Mouse (Mus musculus) heart, adult 2 months (tissue): Measurements from ENCODE around the gene Atg7. TPM values are rescaled to one million over a fixed set of nuclear protein-coding genes. Genes with fewer than 3 reads are reported as not detected.

ENCODE experiments used
- DNase-seq, 2 experiments: peaks; one replicate each; pipeline ENCODE4 v3.0.0; 2021
- H3K27ac ChIP-seq: fragments of 200-600 bp; 2 replicates; pipeline ENCODE4 v1.8.1; 2022
- H3K27me3 ChIP-seq: fragments of 200-500 bp; 2 replicates; pipeline ENCODE4 v1.6.1; 2012; ENCODE audit warnings: mild to moderate bottlenecking, low read length, inconsistent platforms, mixed read lengths; ENCODE audit not compliant: control insufficient read depth, insufficient read depth
- H3K36me3 ChIP-seq: fragments of 200-500 bp; 2 replicates; pipeline ENCODE4 v1.6.1; 2012; ENCODE audit warnings: low read length, inconsistent platforms; ENCODE audit not compliant: control insufficient read depth, insufficient read depth
- H3K4me1 ChIP-seq: fragments of 200-500 bp; 2 replicates; pipeline ENCODE4 v1.6.1; 2011; ENCODE audit warnings: low read length; ENCODE audit not compliant: control insufficient read depth, insufficient read depth
- H3K4me3 ChIP-seq: fragments of 200-600 bp; 2 replicates; pipeline ENCODE4 v1.8.1; 2022
- H3K79me2 ChIP-seq: fragments of 200-500 bp; replicated peaks from 2 replicates; pipeline ENCODE4 v1.6.1; 2012; ENCODE audit warnings: mild to moderate bottlenecking, inconsistent platforms, low read length, moderate library complexity, mixed read lengths; ENCODE audit not compliant: control insufficient read depth, insufficient read depth
- H3K9ac ChIP-seq: fragments of 200-500 bp; 2 replicates; pipeline ENCODE4 v1.6.1; 2012; ENCODE audit warnings: low read depth, mild to moderate bottlenecking, control low read depth, inconsistent platforms, low read length, mixed read lengths
- CTCF ChIP-seq: fragments of 200-600 bp; IDR thresholded peaks from 2 replicates; pipeline ENCODE4 v1.8.1; 2022; ENCODE audit warnings: antibody characterized with exemption, mild to moderate bottlenecking, moderate library complexity
- EP300 ChIP-seq: fragments of 200-500 bp; IDR thresholded peaks from 2 replicates; pipeline ENCODE4 v1.6.1; 2011; ENCODE audit warnings: low read depth, low read length, control low read depth; ENCODE audit not compliant: insufficient read depth
- POLR2A ChIP-seq: fragments of 200-500 bp; IDR thresholded peaks from 2 replicates; pipeline ENCODE4 v1.6.1; 2011; ENCODE audit warnings: mild to moderate bottlenecking, low read depth, low read length, control low read depth; ENCODE audit not compliant: insufficient read depth
- WGBS: fragments of 180-500 bp; shearing (Covaris S2); methylation state at CpG from one replicate; pipeline ENCODE4 v1.1.7; 2018; 5-methylcytosine and 5-hydroxymethylcytosine counted together
- intact Hi-C: fragments of 180-260 bp; cut with DNase I; formaldehyde crosslinking; loops from one replicate; pipeline ENCODE4 v1.15.1; 2025
- polyA plus RNA-seq: library from polyadenylated mRNA; depleted of rRNA; stranded (reverse); fragments of >200 nt; gene quantifications from 2 replicates; pipeline ENCODE4 v1.2.3, GENCODE M21; 2012
- total RNA-seq, 2 experiments: library from RNA; stranded (reverse); gene quantifications; 2 replicates each; pipeline ENCODE4 v1.2.3; 2021

Gene Atg7
- total and polyA plus RNA-seq, 3 experiments = 9.9 to 11.1 (median 10.7) TPM

DNA sequence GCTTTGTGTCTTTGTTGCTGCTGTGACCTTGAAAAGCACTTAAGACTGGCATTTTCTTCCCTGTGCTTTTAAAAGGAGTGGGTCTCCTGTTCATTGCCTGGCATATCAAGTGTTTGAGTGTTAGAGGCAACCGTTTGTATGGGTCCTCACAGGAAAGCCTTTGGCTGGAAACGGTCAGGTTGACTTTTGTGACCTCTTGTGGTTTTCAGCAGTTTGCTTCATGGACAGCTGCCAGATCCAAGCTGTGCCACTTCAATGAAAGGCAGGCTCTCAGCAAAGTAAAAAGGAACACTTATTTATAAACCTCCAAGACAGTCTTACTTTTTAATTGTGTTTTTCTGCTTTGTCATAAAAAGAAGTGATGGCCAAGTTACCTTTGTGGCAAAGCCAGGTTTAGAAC is 47.8 kb downstream of the Atg7 start:
- Histone ChIP-seq H3K36me3 (no peaks in the 10 kb centered on the region), H3K4me1 (no peaks in the 10 kb centered on the region), H3K4me3 (no peak overlapping the region), H3K79me2 (no peaks in the 10 kb centered on the region), H3K9ac (no peak overlapping the region), H3K27me3 (no peaks in the 10 kb centered on the region), H3K27ac (no peak overlapping the region)
- TF ChIP-seq EP300 (no peak), CTCF (no peak), POLR2A (no peak)
- WGBS = 12% methylated on average over 2 of the region's 2 CpGs
- DNase-seq = no peak
- intact Hi-C loops = no loop called here

DNA sequence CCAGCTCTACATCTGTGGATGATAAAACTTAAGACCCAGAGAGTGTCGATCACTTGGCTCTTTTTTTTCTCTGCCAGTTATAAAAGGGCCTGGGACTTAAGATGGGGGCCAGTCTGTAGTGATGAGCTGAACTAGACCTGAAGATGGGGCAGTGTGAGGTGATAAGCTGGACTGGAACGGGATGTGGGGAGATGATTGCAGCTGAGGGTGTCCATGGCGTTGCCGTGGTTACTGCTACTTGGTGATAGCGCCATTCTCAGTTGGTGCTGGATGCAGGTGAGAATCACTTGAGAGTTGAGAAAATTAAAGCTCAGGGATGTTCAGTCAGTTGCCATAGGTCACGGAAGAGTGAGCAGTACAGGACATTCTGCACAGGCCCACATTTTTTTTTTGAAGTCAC is 48.6 kb downstream of the Atg7 start:
- WGBS = 94% methylated on average over 6 of the region's 6 CpGs
- no peaks in the 10 kb centered on the region for H3K79me2 ChIP-seq
- no peak overlapping the region for H3K4me3 ChIP-seq
- no peaks in the 10 kb centered on the region for H3K4me1 ChIP-seq
- H3K27ac ChIP-seq = no peak overlapping the region
- no peaks in the 10 kb centered on the region for H3K27me3 ChIP-seq
- H3K9ac ChIP-seq = no peak overlapping the region
- TF ChIP-seq CTCF (no peak), EP300 (no peak), POLR2A (no peak)
- no peaks in the 10 kb centered on the region for H3K36me3 ChIP-seq
- intact Hi-C loops = no loop called here
- DNase-seq = no peak

DNA sequence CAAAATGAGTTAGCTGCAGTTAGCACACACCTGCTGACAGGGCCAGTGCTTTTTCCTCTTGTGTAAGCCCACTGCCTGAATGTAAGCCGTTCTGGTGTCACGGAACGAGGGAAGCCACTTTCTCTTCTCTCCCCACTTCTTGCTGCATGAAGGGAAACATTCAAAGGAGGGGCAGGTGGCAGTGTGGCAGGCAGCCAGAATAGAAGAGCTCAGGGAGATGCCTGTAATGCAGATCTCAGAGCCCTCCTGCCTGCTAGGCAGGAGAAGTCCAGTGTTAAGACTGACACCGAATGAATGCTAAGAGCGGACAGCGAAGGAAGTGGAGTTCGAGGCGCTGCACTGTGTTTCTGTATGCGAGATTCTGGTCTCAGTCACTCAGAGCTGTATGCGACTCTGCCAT is 49.8 kb downstream of the Atg7 start:
- H3K4me1 ChIP-seq = no peaks in the 10 kb centered on the region
- intact Hi-C loops = no loop called here
- H3K27ac ChIP-seq = no peak overlapping the region
- no peak for TF ChIP-seq CTCF
- TF ChIP-seq POLR2A = no peak
- no peak for TF ChIP-seq EP300
- whole genome bisulfite sequencing = 92% methylated on average over 10 of the region's 10 CpGs
- H3K4me3 ChIP-seq = no peak overlapping the region
- no peaks in the 10 kb centered on the region for H3K79me2 ChIP-seq
- H3K27me3 ChIP-seq = no peaks in the 10 kb centered on the region
- H3K36me3 ChIP-seq = no peaks in the 10 kb centered on the region
- H3K9ac ChIP-seq = no peak overlapping the region
- no peak for DNase-seq

DNA sequence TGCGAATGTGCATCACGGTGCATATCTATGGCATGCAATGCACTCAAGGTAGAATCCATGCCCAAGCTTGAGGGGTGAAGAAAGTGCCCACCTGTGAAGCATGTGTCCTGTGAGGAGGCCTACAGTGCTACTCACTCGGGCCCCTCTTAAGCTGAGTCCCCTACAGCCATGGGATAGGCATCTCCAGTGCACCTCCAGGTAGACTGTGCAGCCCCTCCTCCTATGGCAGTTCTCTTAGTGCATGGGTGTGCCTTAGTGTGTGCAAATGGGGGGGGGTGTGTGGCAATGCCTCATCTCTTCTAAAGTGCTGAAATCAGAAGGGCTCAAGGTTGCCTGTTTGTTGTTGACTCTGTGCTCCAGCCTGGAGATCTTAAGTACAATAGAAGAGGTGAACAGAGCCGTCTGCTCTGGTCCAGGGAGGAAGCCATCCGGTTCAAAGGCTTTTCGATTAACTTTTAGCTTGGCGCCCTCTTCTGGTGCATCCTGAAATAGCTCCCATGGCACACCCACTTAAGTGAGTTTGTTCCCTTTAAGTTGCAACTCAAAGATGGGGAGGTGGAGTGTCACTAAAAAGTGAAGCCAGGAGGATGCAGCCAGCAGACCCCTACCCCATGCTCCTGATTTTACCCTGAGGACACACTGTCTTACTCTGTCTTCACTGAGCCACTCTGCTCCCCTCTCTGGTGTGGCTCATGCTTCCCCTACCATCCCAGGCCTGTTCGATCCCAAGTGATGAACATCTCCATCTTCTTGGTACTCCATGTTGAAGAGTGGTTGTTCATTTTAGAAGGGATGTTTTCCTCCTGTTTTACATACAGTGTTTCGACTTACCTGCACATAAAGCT is 55.0 kb downstream of the Atg7 start:
- no peak for TF ChIP-seq EP300
- TF ChIP-seq CTCF = peak; percentile 85
- Histone ChIP-seq H3K79me2 (no peaks in the 10 kb centered on the region), H3K27ac (no peak overlapping the region), H3K9ac (no peak overlapping the region), H3K36me3 (no peaks in the 10 kb centered on the region), H3K4me3 (no peak overlapping the region), H3K27me3 (no peaks in the 10 kb centered on the region), H3K4me1 (no peaks in the 10 kb centered on the region)
- intact Hi-C loops = loop anchor here (1.0 to 5.0 kb wide), 4 partner anchors 236 to 611 kb away; no protein-coding TSS in a partner anchor
- DNase-seq = peak; percentile 57 to 78
- 44% methylated on average over 9 of the region's 9 CpGs for WGBS

DNA sequence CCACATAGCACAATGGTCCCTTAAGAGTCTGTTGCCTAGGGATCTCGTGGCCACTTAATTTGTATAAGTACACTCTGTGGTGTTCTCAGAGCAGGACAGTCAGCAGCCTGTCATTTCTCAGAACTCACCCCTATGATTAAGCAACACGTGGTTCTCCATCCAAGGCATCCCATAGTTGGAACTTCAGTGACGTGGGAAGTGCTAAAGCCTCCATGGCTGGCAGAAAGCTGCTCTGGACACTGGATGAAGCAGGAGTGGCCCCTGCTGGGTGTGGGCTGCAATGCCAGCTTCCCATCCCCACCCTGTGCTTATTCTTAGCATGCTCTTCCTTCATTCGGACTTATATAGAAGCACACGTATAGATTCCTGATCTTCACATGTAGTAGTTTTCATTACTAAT is 55.7 kb downstream of the Atg7 start:
- no peak for DNase-seq
- Histone ChIP-seq H3K9ac (no peak overlapping the region), H3K4me1 (no peaks in the 10 kb centered on the region), H3K79me2 (no peaks in the 10 kb centered on the region), H3K4me3 (no peak overlapping the region), H3K27ac (no peak overlapping the region), H3K36me3 (no peaks in the 10 kb centered on the region), H3K27me3 (no peaks in the 10 kb centered on the region)
- WGBS = 52% methylated on average over 5 of the region's 5 CpGs
- no peak for TF ChIP-seq POLR2A
- TF ChIP-seq CTCF = peak; percentile 25
- intact Hi-C loops = loop anchor here (1.0 to 5.0 kb wide), 4 partner anchors 236 to 611 kb away; no protein-coding TSS in a partner anchor

DNA sequence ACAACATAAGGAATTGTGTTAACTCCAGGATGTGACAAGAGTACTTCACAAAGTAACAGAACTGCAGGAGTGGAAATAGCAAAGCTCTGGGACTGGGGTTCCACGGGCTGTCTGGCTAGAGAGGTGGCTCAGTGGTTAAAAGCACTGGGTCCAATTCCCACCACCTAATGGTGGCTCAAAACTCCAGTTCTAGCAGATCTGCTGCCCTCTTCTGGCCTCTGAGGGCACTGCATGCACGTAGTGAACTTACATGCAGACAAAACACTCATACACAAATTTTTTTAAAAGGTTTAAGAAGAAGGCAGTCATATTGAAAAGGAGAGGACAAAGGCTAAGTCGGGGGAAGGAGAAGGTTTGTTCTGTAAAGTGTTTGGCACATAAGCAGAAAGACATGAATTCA is 57.8 kb downstream of the Atg7 start:
- no peak for DNase-seq
- Histone ChIP-seq H3K27me3 (no peaks in the 10 kb centered on the region), H3K79me2 (no peaks in the 10 kb centered on the region), H3K27ac (no peak overlapping the region), H3K36me3 (no peaks in the 10 kb centered on the region), H3K9ac (no peak overlapping the region), H3K4me3 (no peak overlapping the region), H3K4me1 (no peaks in the 10 kb centered on the region)
- TF ChIP-seq EP300 (no peak), CTCF (peak; percentile 61)
- intact Hi-C loops = no loop called here
- WGBS = 92% methylated on average over 3 of the region's 3 CpGs
